Mouse (Mus musculus) central nervous system, embryonic 11.5 days (tissue): Measurements from ENCODE around the gene Olfr1129. TPM values are rescaled to one million over a fixed set of nuclear protein-coding genes. Genes with fewer than 3 reads are reported as not detected.

Source experiments
- polyA plus RNA-seq: library from polyadenylated mRNA; depleted of rRNA; stranded (reverse); fragments of >200 nt; gene quantifications from 2 replicates; pipeline ENCODE4 v1.2.3, GENCODE M21; 2012; rRNA removed

Olfr1129 gene
- polyA plus RNA-seq = not detected in 2 replicates

GRCm38 (mm10) chr2:87573602-87574001 lies at the start of gene Olfr1129:
TSS of gene Olfr1129 (plus strand) at chr2:87573902.

GRCm38 (mm10) chr2:87531496-87531895 lies 42.2 kb upstream of the Olfr1129 start, which contains the start of gene Olfr153:
TSS of gene Olfr153 (plus strand) at chr2:87531796.

DNA sequence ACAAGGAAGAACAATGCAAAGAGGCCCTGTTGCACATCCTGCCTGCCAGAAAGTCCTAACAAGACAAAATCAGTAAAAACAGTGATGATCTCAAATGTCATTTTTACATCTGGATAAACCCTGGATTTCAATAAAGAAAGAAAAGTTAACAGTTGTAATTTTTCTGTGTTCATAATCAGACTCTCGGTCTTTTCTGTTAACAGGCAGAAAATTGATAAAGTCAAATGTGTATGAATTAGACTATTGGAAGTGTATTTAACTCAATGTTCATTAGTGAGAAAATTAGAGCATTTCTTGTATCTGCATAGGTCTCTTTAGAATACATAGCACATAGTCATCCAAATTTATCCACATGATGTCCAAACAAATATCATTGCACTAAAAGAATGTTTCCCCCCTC lies 28.3 kb upstream of the Olfr1129 start, which contains the start of gene Olfr1128:
Olfr1128 (minus strand) TSS at position 101 of the 400 bp plus-strand sequence.

GRCm38 (mm10) chr2:87605912-87606311 lies 32.2 kb downstream of the Olfr1129 start, which contains the start of gene Olfr1130:
TSS of gene Olfr1130 (plus strand) at chr2:87606212.

DNA sequence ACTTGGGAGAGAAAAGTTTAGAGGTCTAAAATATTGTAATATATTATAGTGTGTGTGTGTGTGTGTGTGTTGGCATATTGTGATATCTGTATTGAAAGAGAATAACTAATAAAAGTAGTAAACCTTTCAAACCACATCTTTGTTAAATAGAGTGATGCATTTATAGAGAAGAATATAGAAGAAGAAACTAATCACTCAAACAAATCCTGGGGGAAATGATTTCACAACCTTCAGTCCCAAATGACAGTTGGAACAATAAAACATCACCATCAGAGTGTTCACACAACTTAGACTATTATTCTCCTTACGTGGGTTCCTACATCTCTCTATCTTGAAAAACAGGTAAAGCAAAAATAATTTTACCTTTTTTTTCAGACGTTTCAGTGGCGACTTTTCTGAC lies 53.1 kb downstream of the Olfr1129 start, which contains the start of gene Olfr1131:
Olfr1131 (plus strand) TSS at position 301 of the 400 bp plus-strand sequence.

Other genes with a start within 250 kb of the Olfr1129 start
- not detected in 2 replicates for gene Olfr1120, start 219.1 kb upstream of the Olfr1129 start, polyA plus RNA-seq
- not detected in 2 replicates for gene Olfr1121, start 204.0 kb upstream of the Olfr1129 start, polyA plus RNA-seq
- not detected in 2 replicates for gene Olfr1122, start 188.1 kb upstream of the Olfr1129 start, polyA plus RNA-seq
- gene Olfr1123, start 157.3 kb upstream of the Olfr1129 start, polyA plus RNA-seq = not detected in 2 replicates
- not detected in 2 replicates for gene Olfr1124, start 143.6 kb upstream of the Olfr1129 start, polyA plus RNA-seq
- gene Olfr1126, start 119.9 kb upstream of the Olfr1129 start, polyA plus RNA-seq = not detected in 2 replicates
- gene Pramel7, start 76.8 kb upstream of the Olfr1129 start, polyA plus RNA-seq = not detected in 2 replicates
- gene Pramel6, start 67.3 kb upstream of the Olfr1129 start, polyA plus RNA-seq = not detected in 2 replicates
- not detected in 2 replicates for gene Olfr153, start 42.1 kb upstream of the Olfr1129 start, polyA plus RNA-seq
- gene Olfr1128, start 28.4 kb upstream of the Olfr1129 start, polyA plus RNA-seq = not detected in 2 replicates
- gene Olfr1130, start 32.3 kb downstream of the Olfr1129 start, polyA plus RNA-seq = not detected in 2 replicates
- gene Olfr1131, start 53.2 kb downstream of the Olfr1129 start, polyA plus RNA-seq = not detected in 2 replicates
- not detected in 2 replicates for gene Olfr1132, start 63.6 kb downstream of the Olfr1129 start, polyA plus RNA-seq
- not detected in 2 replicates for gene Olfr1133, start 73.5 kb downstream of the Olfr1129 start, polyA plus RNA-seq
- not detected in 2 replicates for gene Olfr1134, start 84.6 kb downstream of the Olfr1129 start, polyA plus RNA-seq
- not detected in 2 replicates for gene Olfr1135, start 99.8 kb downstream of the Olfr1129 start, polyA plus RNA-seq
- gene Olfr1136, start 120.0 kb downstream of the Olfr1129 start, polyA plus RNA-seq = not detected in 2 replicates
- gene Olfr1137, start 139.3 kb downstream of the Olfr1129 start, polyA plus RNA-seq = not detected in 2 replicates
- not detected in 2 replicates for gene Olfr1138, start 166.1 kb downstream of the Olfr1129 start, polyA plus RNA-seq
- not detected in 2 replicates for gene Olfr1140, start 169.8 kb downstream of the Olfr1129 start, polyA plus RNA-seq
- not detected in 2 replicates for gene Olfr1141, start 180.1 kb downstream of the Olfr1129 start, polyA plus RNA-seq
- not detected in 2 replicates for gene Olfr152, start 205.6 kb downstream of the Olfr1129 start, polyA plus RNA-seq
- gene Olfr1143, start 226.7 kb downstream of the Olfr1129 start, polyA plus RNA-seq = not detected in 2 replicates
- not detected in 2 replicates for gene Olfr1145, start 235.9 kb downstream of the Olfr1129 start, polyA plus RNA-seq